Mouse (Mus musculus) ovary, adult 10 weeks (tissue): Measurements from ENCODE around the gene Mtmr3. TPM values are rescaled to one million over a fixed set of nuclear protein-coding genes. Genes with fewer than 3 reads are reported as not detected.

Source experiments
- polyA plus RNA-seq: library from polyadenylated mRNA; stranded (reverse); fragments of 350-450 nt; fragmentation: Illumina TruSeq; extraction: RNeasy Lipid Tissue Mini Kit (QIAGEN cat#74804); gene quantifications from one replicate; pipeline ENCODE4 v1.2.3, GENCODE M21; 2014

Mtmr3 gene
- 16.8 TPM for polyA plus RNA-seq

GRCm38 (mm10) chr11:4594608-4595500 is at the start of gene Mtmr3:
TSS of gene Mtmr3 (minus strand) at chr11:4594863.

GRCm38 (mm10) chr11:4637534-4638234 is 43.0 kb upstream of the Mtmr3 start, which contains the start of gene Ascc2:
TSS of gene Ascc2 (plus strand) at chr11:4637747.

GRCm38 (mm10) chr11:4620017-4620485 is 25.4 kb upstream of the Mtmr3 start, which contains the start of gene Gm11032:
TSS of gene Gm11032 (plus strand) at chr11:4620067.

GRCm38 (mm10) chr11:4440978-4441377 is 153.7 kb downstream of the Mtmr3 start, which contains the start of gene Hormad2:
TSS of gene Hormad2 (minus strand) at chr11:4441105.

Other genes starting within 250 kb of the Mtmr3 start
- 0.43 TPM for gene Hormad2, start 153.8 kb downstream of the Mtmr3 start, polyA plus RNA-seq
- gene Gm11032, start 25.2 kb upstream of the Mtmr3 start, polyA plus RNA-seq: not detected
- gene Ascc2, start 42.9 kb upstream of the Mtmr3 start, polyA plus RNA-seq: 12.3 TPM
- 6.6 TPM for gene Uqcr10, start 109.5 kb upstream of the Mtmr3 start, polyA plus RNA-seq
- gene Zmat5, start 109.8 kb upstream of the Mtmr3 start, polyA plus RNA-seq: not detected
- not detected for gene Cabp7, start 151.9 kb upstream of the Mtmr3 start, polyA plus RNA-seq